Mouse (Mus musculus): ENCODE measurements around the gene F12. TPM values are rescaled to one million over a fixed set of nuclear protein-coding genes. Genes with fewer than 3 reads are reported as not detected.
"Not testable (repeated sequence)": the region's sequence is repeated elsewhere in the genome, so short reads cannot be mapped to it uniquely, and the experiment has no call there.

Gene F12
- total and polyA plus RNA-seq, 2 experiments from 2014 or later: not detected

- TF ChIP-seq EP300 (IDR thresholded peaks at IDR 0.05; ENCODE audit: low read depth) (peak; percentile 15; the same call in 1 of the 2 replicates), CTCF (IDR thresholded peaks at IDR 0.05; ENCODE audit: low read depth) (no peak)
- Histone ChIP-seq H3K4me3 (ENCODE audit: low read depth, low read length) (peak within 1 kb of the TSS; percentile 74), H3K27me3 (ENCODE audit: control insufficient read depth, insufficient read depth, low read length) (no peaks in the 10 kb centered on the region), H3K9me3 (replicated peaks; ENCODE audit: control insufficient read depth, low read length) (no peaks in the 10 kb centered on the region), H3K4me2 (ENCODE audit: low read depth, low read length) (peak within 1 kb of the TSS; percentile 81), H3K27ac (ENCODE audit: low read depth) (peak within 1 kb of the TSS; percentile 89), H3K36me3 (replicated peaks; ENCODE audit: control insufficient read depth, insufficient read depth, low read length) (no peaks in the 10 kb centered on the region), H3K4me1 (ENCODE audit: control insufficient read depth, insufficient read depth) (peaks cover 35% of the 10 kb centered on the region), H3K9ac (replicated peaks; ENCODE audit: low read depth, low read length) (peak within 1 kb of the TSS; percentile 78)
- ATAC-seq (ENCODE audit: insufficient read depth, low read depth): peak; percentile 95
- WGBS: 0% methylated on average over 34 of the region's 35 CpGs
- DNase-seq (ENCODE audit: low spot score): peak; percentile 99
These were observed 18.3 kb upstream of the F12 start, which contains the start of gene Grk6 for GRCm38 (mm10) chr13:55444937-55445315. Gene Grk6 (plus strand): TSS chr13:55445072.

- no peaks in the 10 kb centered on the region for H3K9me3 ChIP-seq (replicated peaks; ENCODE audit: control insufficient read depth, low read length)
- H3K4me1 ChIP-seq (ENCODE audit: control insufficient read depth, insufficient read depth): peaks cover 31% of the 10 kb centered on the region
- peak; percentile 57 for ATAC-seq (ENCODE audit: insufficient read depth, low read depth)
- peak overlapping the region; percentile 74 for H3K4me3 ChIP-seq (ENCODE audit: low read depth, low read length)
- H3K27me3 ChIP-seq (ENCODE audit: control insufficient read depth, insufficient read depth, low read length): no peaks in the 10 kb centered on the region
- H3K27ac ChIP-seq (ENCODE audit: low read depth): peak overlapping the region; percentile 89
- DNase-seq (ENCODE audit: low spot score): no peak
- peak overlapping the region; percentile 62 for H3K4me2 ChIP-seq (ENCODE audit: low read depth, low read length)
- peak overlapping the region; percentile 13 for H3K9ac ChIP-seq (replicated peaks; ENCODE audit: low read depth, low read length)
- H3K36me3 ChIP-seq (replicated peaks; ENCODE audit: control insufficient read depth, insufficient read depth, low read length): no peaks in the 10 kb centered on the region
- under 1% methylated on average over 33 of the region's 33 CpGs for WGBS
- TF ChIP-seq EP300 (IDR thresholded peaks at IDR 0.05; ENCODE audit: low read depth) (peak; percentile 32; the same call in 1 of the 2 replicates), CTCF (IDR thresholded peaks at IDR 0.05; ENCODE audit: low read depth) (no peak)
These were observed 17.8 kb upstream of the F12 start for GRCm38 (mm10) chr13:55444286-55444936.

GRCm38 (mm10) chr13:55443799-55444285 is 17.2 kb upstream of the F12 start:
- ATAC-seq (ENCODE audit: insufficient read depth, low read depth): no peak
- peak overlapping the region; percentile 74 for H3K4me3 ChIP-seq (ENCODE audit: low read depth, low read length)
- no peaks in the 10 kb centered on the region for H3K27me3 ChIP-seq (ENCODE audit: control insufficient read depth, insufficient read depth, low read length)
- H3K9ac ChIP-seq (replicated peaks; ENCODE audit: low read depth, low read length): peak overlapping the region; percentile 13; the same call in 1 of the 2 replicates
- 40% methylated on average over 9 of the region's 9 CpGs for WGBS
- peak overlapping the region; percentile 62 for H3K4me2 ChIP-seq (ENCODE audit: low read depth, low read length)
- H3K9me3 ChIP-seq (replicated peaks; ENCODE audit: control insufficient read depth, low read length): no peaks in the 10 kb centered on the region
- peaks cover 25% of the 10 kb centered on the region for H3K4me1 ChIP-seq (ENCODE audit: control insufficient read depth, insufficient read depth)
- DNase-seq (ENCODE audit: low spot score): no peak
- TF ChIP-seq CTCF (IDR thresholded peaks at IDR 0.05; ENCODE audit: low read depth) (no peak), EP300 (IDR thresholded peaks at IDR 0.05; ENCODE audit: low read depth) (no peak)
- H3K36me3 ChIP-seq (replicated peaks; ENCODE audit: control insufficient read depth, insufficient read depth, low read length): no peaks in the 10 kb centered on the region
- peak overlapping the region; percentile 89 for H3K27ac ChIP-seq (ENCODE audit: low read depth)

- H3K27me3 ChIP-seq (ENCODE audit: control insufficient read depth, insufficient read depth, low read length); H3K4me2 ChIP-seq (ENCODE audit: low read depth, low read length); H3K4me1 ChIP-seq (ENCODE audit: control insufficient read depth, insufficient read depth); H3K9ac ChIP-seq (replicated peaks; ENCODE audit: low read depth, low read length); ATAC-seq (ENCODE audit: insufficient read depth, low read depth); H3K27ac ChIP-seq (ENCODE audit: low read depth); DNase-seq (ENCODE audit: low spot score); H3K36me3 ChIP-seq (replicated peaks; ENCODE audit: control insufficient read depth, insufficient read depth, low read length); H3K4me3 ChIP-seq (ENCODE audit: low read depth, low read length); H3K9me3 ChIP-seq (replicated peaks; ENCODE audit: control insufficient read depth, low read length): not testable (repeated sequence)
- 73% methylated on average over 15 of the region's 15 CpGs for WGBS
These were observed 10.6 kb upstream of the F12 start for GRCm38 (mm10) chr13:55437111-55437629.

- no peak overlapping the region for H3K9ac ChIP-seq (replicated peaks; ENCODE audit: low read depth, low read length)
- WGBS: 55% methylated on average over 10 of the region's 10 CpGs
- TF ChIP-seq CTCF (IDR thresholded peaks at IDR 0.05; ENCODE audit: low read depth) (no peak), EP300 (IDR thresholded peaks at IDR 0.05; ENCODE audit: low read depth) (no peak)
- DNase-seq (ENCODE audit: low spot score): no peak
- no peak for ATAC-seq (ENCODE audit: insufficient read depth, low read depth)
- H3K4me1 ChIP-seq (ENCODE audit: control insufficient read depth, insufficient read depth): no peaks in the 10 kb centered on the region
- H3K27ac ChIP-seq (ENCODE audit: low read depth): no peak overlapping the region
- H3K9me3 ChIP-seq (replicated peaks; ENCODE audit: control insufficient read depth, low read length): no peaks in the 10 kb centered on the region
- H3K36me3 ChIP-seq (replicated peaks; ENCODE audit: control insufficient read depth, insufficient read depth, low read length): no peaks in the 10 kb centered on the region
- H3K4me2 ChIP-seq (ENCODE audit: low read depth, low read length): no peak overlapping the region; the same call in 1 of the 2 replicates
- H3K4me3 ChIP-seq (ENCODE audit: low read depth, low read length): no peak overlapping the region
- peaks cover 4% of the 10 kb centered on the region; the same call in 1 of the 2 replicates for H3K27me3 ChIP-seq (ENCODE audit: control insufficient read depth, insufficient read depth, low read length)
These were observed 5.5 kb upstream of the F12 start for GRCm38 (mm10) chr13:55431889-55432685.
